Mouse (Mus musculus): ENCODE data around the gene Lect2.

DNA sequence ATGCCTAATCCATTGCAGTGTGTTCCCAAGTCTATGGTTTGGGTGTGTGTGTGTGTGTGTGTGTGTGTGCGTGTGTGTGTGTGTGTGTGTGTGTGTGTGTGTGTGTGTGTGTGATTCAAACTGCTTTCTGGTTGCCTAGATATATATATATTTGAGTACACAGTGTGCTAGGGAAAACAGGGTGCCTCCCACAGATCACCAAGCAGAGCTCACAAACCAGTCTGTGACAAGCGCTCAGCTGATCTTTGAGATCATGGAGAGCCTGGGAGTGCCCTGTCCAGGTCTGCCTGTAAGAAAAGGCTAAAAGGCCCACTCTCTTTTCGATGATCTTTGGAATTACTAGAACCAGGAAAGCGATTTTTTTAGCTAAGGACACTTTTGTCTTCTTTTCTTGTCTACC, 26.8 kb upstream of the Lect2 start:
- TF ChIP-seq HCFC1 (IDR thresholded peaks at IDR 0.05; ENCODE audit: borderline replicate concordance, insufficient read depth, low read length), result no peak
- TF ChIP-seq CHD2 (IDR thresholded peaks at IDR 0.05; ENCODE audit: low read depth, low read length), result no peak
- no peak for TF ChIP-seq ZNF384 (IDR thresholded peaks at IDR 0.05; ENCODE audit: low read depth, low read length)
- no peak for TF ChIP-seq ZC3H11A (IDR thresholded peaks at IDR 0.05; ENCODE audit: borderline replicate concordance, low read depth, low read length)
- TF ChIP-seq MAFK (IDR thresholded peaks at IDR 0.05; ENCODE audit: insufficient read depth, low read depth, low read length), result no peak

All from ES-E14 (cell line).